Mouse (Mus musculus): ENCODE data around the gene Gm10518.
A peak's percentile ranks its signal among the peaks of the same experiment; 100 is the strongest.
"Not testable (repeated sequence)": the region's sequence is repeated elsewhere in the genome, so short reads cannot be mapped to it uniquely, and the experiment has no call there.

The Gm10518 gene

GRCm38 (mm10) chr1:179802610-179803512 is at the start of gene Gm10518:
Gene Gm10518 (plus strand): TSS chr1:179803376.
- DNase-seq (ENCODE audit: low read depth) = no peak

GRCm38 (mm10) chr1:179756477-179756876 is 46.7 kb upstream of the Gm10518 start:
- no peak for DNase-seq (ENCODE audit: low read depth)

- DNase-seq (ENCODE audit: low read depth) = no peak
Observed at GRCm38 (mm10) chr1:179760086-179760485, 43.1 kb upstream of the Gm10518 start.

DNA sequence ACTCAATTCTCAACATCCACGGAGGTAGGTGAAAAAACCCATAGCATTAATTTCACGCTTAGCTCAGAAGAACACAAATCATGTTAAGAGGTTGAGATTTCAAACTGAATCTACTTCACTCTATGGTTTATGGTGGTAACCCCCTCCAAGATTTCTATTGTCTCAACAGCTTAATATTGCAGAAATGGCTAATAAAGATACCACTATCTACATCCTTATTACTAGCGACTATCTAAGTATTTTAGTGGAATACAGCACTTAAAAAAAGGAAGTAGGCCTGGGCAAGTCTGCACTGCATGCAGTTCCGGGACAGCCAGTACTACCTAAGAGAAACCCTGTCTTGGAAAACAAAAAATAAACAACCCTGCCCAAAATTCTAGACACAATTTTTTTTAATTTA is 42.6 kb upstream of the Gm10518 start:
- no peak for DNase-seq (ENCODE audit: low read depth)

GRCm38 (mm10) chr1:179776831-179777230 is 26.3 kb upstream of the Gm10518 start:
- DNase-seq (ENCODE audit: low read depth) = no peak

- DNase-seq (ENCODE audit: low read depth) = no peak
Observed at GRCm38 (mm10) chr1:179784098-179784497, 19.1 kb upstream of the Gm10518 start.

GRCm38 (mm10) chr1:179785502-179785901 is 17.7 kb upstream of the Gm10518 start:
- no peak for DNase-seq (ENCODE audit: low read depth)

GRCm38 (mm10) chr1:179787281-179787680 is 15.9 kb upstream of the Gm10518 start:
- no peak for DNase-seq (ENCODE audit: low read depth)

- no peak for DNase-seq (ENCODE audit: low read depth)
Observed at GRCm38 (mm10) chr1:179798794-179799193, 4.4 kb upstream of the Gm10518 start.

GRCm38 (mm10) chr1:179803513-179804139 is 450 bp downstream of the Gm10518 start, which contains the start of gene Ahctf1:
Gene Ahctf1 (minus strand): TSS chr1:179803680.
- DNase-seq (ENCODE audit: low read depth) = peak; percentile 93

DNA sequence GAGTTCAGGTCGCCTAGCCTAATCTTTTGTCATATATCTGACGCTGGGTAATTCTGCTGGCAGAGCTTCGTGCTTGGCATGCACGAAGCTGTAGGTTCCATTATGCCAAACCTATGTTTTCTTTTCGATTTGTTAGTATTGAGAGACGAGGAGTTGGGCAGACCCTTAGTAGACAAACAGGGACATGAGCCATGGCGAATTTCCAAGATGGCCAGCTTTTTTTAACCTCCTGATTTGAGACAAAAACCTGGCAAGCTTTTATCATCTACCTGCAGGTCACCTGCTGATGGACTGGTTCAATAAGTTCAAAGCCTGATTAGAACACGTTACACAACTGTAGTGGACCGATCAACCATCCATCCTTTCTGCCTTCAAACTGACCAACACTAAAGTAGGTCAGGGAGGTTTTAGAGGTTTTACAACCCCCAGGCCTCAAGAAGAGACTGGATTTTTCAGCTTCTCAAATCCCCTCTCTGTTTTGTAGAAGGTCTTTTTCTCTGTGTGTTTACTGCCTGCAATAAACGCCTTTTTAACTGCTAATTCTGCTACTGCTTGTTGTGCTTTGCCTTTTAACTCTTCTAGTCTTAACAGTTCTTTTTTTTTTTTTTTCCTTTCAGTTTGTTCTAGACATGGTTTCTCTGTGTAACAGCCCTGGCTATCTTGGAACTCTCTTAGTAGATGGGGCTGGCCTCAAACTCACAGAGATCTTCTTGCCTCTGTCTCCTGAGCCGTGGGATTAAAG is 1.1 kb downstream of the Gm10518 start:
- DNase-seq (ENCODE audit: low read depth) = no peak

GRCm38 (mm10) chr1:179805751-179806150 is 2.6 kb downstream of the Gm10518 start:
- DNase-seq (ENCODE audit: low read depth) = no peak

GRCm38 (mm10) chr1:179807468-179807867 is 4.3 kb downstream of the Gm10518 start:
- no peak for DNase-seq (ENCODE audit: low read depth)

- DNase-seq (ENCODE audit: low read depth) = no peak
Observed at GRCm38 (mm10) chr1:179808300-179808699, 5.1 kb downstream of the Gm10518 start.

DNA sequence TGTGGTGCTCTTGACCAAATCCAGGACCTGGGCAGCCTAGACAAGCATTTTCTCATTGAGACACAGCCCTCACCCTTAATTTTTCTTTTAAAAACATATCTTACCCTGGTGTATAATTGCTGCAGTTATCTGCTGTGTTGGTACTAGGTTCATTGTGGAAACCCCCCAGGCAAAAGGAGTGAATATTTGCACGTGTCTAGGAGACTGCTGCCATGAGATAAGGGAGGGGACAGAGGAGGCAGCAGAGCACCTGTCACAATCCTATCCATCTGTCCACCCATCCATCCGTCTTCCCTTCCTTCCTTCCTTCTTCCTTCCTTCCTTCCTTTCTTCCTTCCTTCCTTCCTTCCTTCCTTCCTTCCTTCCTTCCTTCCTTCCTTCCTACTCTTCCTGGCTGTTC is 10.2 kb downstream of the Gm10518 start:
- DNase-seq (ENCODE audit: low read depth) = no peak

GRCm38 (mm10) chr1:179814616-179815015 is 11.4 kb downstream of the Gm10518 start:
- DNase-seq (ENCODE audit: low read depth) = no peak

DNA sequence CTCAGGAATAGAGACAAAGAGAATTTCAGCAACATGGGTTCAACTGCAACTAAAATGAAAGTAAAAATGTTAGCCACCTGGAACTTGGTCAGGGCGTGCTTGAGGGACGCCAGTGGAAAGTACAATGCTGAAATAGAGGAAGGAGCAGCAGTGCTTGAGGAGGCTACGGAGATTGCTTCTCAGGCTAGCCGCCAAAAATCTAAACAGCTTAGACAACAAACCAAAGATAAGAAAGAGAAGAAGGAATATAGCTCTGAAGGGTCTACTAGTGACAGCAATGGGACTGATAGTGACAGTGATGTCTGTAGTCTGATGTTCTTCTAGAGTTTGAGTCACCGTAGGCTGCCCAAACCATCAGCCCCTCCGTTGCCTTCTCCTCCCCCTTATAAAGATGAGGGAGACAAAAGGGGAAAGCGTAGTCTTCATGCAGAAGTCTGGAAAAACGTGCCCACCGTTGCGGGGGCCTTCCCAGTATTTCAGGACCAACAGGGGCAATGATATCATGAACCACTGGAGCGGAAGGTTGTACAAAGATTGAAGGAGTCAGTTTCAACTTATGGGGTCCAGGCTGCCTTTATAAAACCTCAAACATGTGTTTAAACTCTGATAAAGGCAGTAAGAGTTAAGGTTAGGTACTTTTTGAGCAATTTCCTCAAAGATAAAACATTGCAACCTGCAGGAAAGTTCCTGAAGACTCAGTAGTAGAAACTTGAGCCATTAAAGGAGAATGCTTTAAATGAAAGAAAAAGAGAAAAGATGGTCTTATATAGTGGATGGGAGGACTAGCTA is 15.5 kb downstream of the Gm10518 start:
- not testable (repeated sequence) for DNase-seq (ENCODE audit: low read depth)

DNA sequence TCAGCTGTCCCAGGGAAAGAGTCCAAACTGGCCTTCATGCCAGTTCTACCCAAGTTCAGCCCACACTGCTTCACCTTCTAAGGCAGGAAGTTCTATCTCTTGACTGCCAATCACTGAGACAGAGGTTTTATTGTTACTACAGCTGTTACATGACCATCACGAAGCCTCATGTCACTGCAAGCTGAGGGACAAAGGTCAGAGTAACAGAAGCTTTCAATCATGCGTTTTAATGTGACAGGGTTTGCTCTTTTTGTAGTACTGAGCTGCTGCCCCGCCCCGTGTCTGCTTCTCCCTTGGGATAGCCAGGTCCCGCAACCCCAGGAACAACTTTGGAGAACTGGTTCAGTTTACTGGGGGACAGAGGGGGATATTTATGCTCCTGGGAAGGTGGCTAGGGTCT is 21.4 kb downstream of the Gm10518 start:
- no peak for DNase-seq (ENCODE audit: low read depth)

DNA sequence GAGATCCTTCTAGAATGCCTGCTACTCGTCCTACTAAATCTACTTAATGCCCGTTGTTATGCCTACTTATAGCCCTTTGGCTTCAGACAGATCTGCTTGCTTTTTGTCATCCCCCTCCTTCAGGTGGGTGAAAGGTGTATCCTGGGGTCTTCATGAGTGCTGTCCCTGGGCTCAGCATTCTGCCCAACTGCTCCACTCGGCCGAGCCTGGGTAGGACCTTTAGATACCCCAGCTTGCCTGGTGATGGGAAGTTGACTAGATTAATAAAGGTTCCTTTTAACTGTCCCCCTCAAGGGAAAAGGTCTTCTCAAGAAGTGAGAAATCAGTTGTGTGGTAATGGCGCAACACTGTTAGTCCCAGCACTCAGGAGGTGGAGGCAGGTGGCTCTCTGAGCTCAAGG is 24.9 kb downstream of the Gm10518 start:
- no peak for DNase-seq (ENCODE audit: low read depth)

GRCm38 (mm10) chr1:179828900-179829299 is 25.7 kb downstream of the Gm10518 start:
- DNase-seq (ENCODE audit: low read depth) = no peak

- no peak for DNase-seq (ENCODE audit: low read depth)
Observed at GRCm38 (mm10) chr1:179832710-179833240, 29.6 kb downstream of the Gm10518 start.

All from c-Kit-positive CD71-negative TER-119-negative erythroid progenitor cells, embryonic 14.5 days (primary cell).